Mouse (Mus musculus): ENCODE data around the gene Med1.
"Not testable (repeated sequence)": the region's sequence is repeated elsewhere in the genome, so short reads cannot be mapped to it uniquely, and the experiment has no call there.

Med1 gene

GRCm38 (mm10) chr11:98192901-98193805 lies at the start of gene Med1:
Med1 (minus strand) TSS chr11:98193293.
- DNase-seq (ENCODE audit: low spot score) = peak; percentile 64

- no peak for DNase-seq (ENCODE audit: low spot score)
These were observed 45.9 kb upstream of the Med1 start for GRCm38 (mm10) chr11:98238995-98239394.

DNA sequence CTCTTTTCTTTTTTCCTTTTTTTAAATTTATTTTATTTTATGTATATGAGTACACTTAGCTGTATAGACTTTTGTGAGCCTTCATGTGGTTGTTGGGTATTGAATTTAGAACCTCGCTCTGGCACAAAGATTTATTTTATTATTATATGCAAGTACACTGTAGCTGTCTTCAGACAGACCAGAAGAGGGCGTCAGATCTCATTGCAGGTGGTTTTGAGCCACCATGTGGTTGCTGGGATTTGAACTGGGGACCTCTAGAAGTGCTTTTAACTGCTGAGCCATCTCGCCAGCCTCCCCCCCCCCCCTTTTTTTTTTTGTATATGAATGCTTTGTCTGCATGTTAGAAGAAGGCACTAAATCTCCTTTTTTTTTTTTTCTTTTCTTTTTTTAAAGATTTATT lies 45.3 kb upstream of the Med1 start:
- no peak for DNase-seq (ENCODE audit: low spot score)

- DNase-seq (ENCODE audit: low spot score) = no peak
These were observed 33.3 kb upstream of the Med1 start for GRCm38 (mm10) chr11:98226349-98226748.

- DNase-seq (ENCODE audit: low spot score) = no peak
These were observed 20.2 kb upstream of the Med1 start for GRCm38 (mm10) chr11:98213311-98213710.

DNA sequence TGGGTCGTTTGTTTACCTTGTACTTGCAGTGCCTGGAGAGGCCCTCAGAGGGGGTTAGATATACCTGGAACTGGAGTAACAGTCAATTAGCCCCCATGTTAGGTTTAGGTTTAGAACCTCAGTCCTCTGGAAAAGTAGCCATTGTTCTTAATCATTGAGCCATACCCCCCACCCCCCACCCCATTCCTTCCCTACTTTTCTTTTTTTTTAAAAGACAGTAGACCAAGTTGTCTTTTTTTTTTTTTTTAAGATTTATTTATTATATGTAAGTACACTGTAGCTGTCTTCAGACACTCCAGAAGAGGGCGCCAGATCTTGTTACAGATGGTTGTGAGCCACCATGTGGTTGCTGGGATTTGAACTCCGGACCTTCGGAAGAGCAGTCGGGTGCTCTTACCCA lies 16.6 kb upstream of the Med1 start:
- not testable (repeated sequence) for DNase-seq (ENCODE audit: low spot score)

GRCm38 (mm10) chr11:98206281-98206680 lies 13.2 kb upstream of the Med1 start:
- DNase-seq (ENCODE audit: low spot score) = not testable (repeated sequence)

- no peak for DNase-seq (ENCODE audit: low spot score)
These were observed 12.4 kb upstream of the Med1 start for GRCm38 (mm10) chr11:98205463-98205862.

DNA sequence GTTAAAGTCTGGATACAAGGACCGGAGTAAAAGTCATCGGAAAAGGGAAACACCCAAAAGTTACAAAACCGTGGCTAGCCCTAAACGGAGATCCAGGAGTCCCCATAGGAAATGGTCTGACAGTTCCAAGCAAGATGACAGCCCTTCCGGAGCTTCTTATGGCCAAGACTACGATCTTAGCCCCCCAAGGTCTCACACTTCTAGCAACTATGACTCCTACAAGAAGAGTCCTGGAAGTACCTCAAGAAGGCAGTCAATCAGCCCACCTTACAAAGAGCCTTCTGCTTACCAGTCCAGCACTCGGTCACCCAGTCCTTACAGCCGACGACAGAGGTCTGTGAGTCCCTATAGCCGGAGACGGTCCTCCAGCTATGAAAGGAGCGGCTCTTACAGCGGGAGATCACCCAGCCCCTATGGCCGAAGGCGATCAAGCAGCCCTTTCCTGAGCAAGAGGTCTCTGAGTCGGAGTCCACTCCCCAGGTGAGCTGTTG lies 10.9 kb upstream of the Med1 start:
- DNase-seq (ENCODE audit: low spot score) = peak; percentile 4

DNA sequence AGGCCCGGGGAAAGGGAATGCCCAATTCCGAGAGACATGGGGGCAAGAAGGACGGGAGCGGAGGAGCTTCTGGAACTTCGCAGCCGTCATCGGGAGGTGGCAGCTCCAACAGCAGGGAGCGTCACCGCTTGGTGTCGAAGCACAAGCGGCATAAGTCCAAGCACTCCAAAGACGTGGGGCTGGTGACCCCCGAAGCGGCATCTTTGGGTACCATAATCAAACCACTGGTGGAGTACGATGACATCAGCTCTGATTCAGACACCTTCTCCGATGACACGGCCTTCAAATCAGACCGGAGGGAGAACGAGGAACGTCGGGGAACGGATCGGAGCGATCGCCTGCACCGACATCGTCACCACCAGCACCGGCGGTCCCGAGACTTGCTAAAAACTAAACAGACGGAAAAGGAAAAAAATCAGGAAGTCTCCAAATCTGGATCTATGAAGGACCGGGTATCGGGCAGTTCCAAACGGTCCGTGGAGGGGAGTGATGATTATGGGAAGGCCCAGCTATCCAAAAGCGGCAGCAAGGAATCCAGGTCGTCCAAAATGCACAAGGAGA lies 10.3 kb upstream of the Med1 start:
- DNase-seq (ENCODE audit: low spot score) = no peak

- peak; percentile 84 for DNase-seq (ENCODE audit: low spot score)
These were observed 9.7 kb upstream of the Med1 start, which contains the start of gene Cdk12 for GRCm38 (mm10) chr11:98202641-98203350. Cdk12 (plus strand) TSS chr11:98203059.

DNA sequence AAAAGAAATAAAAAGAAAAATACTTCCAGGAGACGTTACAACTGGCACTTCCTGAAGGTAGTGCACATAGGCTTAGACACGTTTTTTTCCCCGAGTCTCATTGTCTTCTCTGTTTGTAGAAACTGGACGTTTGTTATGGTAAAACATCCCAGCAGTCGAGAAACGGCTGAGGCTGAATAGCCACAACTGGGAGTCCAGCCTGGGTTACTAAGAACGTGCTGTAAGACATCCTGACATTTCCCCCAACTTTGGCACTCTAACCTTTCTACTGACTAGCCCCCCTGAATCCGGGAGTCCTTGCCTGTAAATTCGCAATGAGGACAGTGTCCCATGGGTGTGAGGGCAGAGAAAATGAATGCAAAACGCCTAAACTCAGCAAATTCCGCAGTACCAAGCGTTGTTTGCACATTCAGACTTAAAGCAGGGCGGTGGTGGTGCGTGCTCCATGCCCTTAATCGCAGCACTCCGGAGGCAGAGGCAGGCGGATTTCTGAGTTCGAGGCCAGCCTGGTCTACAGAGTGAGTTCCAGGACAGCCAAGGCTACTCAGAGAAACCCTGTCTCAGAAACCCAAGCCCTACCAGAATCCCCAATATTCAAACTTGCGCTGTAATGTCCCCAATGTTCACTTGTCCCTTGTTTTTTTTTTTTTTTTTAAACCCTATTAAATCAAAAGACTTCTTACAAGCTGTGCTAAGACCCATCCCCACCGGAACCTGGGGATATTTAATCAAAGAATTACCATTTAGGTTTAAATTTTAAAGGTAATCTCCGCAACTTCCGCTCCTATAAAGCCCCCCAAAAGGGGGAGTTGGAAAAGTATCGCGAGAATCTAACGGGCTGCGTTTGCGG lies 8.9 kb upstream of the Med1 start:
- DNase-seq (ENCODE audit: low spot score) = peak; percentile 14

DNA sequence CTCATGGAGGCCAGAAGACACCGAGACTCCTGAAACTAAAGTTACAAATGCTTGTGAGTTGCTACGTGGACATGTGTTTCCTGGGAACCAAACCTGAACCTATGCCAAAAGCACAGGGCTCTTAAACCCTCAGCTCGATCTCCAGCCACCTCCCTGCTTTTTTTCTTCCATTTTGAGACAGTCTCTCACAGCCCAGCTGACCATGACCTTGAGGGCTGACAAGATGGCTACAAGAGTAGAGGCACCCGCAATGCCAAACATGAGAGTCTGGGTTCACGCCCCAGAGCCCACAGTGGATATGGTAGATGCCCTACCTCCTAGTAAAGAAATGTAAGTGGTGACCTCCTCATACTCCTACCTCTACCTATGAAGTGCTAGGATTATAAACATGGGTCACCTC lies 2.3 kb downstream of the Med1 start:
- no peak for DNase-seq (ENCODE audit: low spot score)

DNA sequence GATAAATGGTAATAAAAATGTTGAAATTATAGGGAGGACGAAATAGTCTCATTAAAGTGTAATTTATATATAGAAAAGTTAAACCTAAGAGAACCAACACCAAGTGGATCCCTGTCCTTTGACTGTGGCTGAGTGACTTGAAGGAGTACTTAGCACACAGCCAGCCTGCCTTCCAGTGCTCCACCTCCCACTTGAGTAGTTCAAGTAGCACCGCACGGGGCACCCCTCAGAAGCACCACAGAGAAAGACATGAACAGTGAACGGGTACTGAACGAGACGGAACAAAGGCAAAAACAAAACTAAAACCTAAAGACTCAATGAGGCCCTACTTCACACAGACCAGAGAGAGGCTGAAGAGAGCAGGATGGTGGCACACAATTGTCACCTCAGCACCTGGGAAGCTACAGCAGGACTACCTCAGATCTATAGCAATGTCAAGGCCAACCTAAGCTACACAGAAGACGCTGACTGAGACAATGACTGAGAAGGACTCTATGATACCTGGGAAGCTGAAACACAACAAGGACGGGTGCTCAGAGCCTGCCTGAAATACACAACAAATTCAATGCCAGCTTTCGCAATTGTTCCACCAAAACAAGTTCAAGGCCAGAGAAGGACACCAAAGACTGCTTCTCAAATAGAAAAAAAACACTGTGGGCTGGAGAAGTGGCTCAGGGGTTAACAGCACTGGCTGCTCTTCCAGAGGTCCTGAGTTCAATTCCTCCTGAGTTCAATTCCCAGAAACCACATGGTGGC lies 5.3 kb downstream of the Med1 start:
- DNase-seq (ENCODE audit: low spot score) = no peak

- not testable (repeated sequence) for DNase-seq (ENCODE audit: low spot score)
These were observed 10.9 kb downstream of the Med1 start for GRCm38 (mm10) chr11:98182149-98182548.

DNA sequence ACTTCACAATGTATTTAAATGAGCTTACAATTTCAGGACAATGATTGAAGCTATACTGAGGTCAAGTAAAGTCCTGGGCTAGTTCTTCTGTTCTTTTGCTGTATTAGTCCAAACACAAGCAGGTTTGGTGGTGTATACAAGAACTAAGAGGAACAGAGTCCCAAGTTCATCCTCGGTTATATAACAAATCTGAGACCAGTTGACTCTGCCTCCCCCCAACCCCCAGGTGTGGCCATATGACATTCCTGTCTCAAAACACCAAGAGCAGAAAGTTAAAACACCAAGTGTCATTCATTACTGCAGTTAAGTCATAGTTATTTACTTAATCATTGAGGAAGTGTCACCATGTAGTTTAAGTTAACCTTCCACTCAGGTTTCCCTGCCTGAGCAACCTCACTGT lies 24.7 kb downstream of the Med1 start:
- no peak for DNase-seq (ENCODE audit: low spot score)

DNA sequence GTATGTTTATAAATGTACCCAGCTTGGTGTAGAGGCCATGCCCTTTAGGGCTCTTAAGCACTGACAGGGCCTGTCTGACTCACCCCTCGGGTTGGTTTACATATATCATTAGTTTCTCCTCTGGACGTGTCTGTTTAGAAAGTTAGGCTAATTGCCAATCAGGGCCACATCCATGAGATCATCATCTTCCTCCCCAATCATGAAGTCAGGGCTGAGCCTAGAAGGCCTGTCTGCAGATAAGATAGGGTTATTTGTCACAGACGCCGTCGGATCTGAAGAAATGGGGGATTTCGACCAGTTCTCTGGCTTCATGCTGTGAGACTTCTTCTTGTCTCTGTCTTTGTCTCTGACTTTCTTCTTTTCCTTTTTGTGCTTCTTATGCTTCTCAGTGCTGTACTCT lies 38.0 kb downstream of the Med1 start:
- DNase-seq (ENCODE audit: low spot score) = no peak

DNA sequence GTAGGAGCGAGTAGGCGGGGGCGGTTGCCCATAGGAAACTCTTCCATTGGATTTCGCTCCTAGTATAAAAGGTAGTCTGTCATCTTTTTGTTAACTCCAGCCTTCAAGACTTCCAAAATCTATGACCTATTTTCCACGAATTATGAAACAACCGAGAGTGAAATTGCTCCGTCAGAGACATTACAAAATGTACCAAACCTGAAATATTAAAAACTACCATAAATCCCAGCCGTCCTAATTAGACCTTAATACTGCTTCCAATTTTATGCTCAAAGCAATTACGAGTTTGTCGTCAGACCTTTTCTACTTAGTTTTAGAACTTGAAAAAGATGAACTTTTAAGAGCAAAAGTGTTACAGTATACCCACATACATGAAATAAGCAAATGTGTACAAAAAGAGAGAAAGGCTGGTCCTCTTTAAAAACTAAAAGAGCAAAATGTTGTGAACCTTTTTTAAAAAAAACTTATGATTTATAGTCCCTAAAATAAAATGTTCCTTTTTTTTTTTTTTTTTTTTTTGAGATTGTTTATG lies 42.4 kb downstream of the Med1 start:
- no peak for DNase-seq (ENCODE audit: low spot score)

GRCm38 (mm10) chr11:98149786-98150624 lies 43.1 kb downstream of the Med1 start, which contains the start of gene Fbxl20:
Fbxl20 (minus strand) TSS chr11:98150403.
- DNase-seq (ENCODE audit: low spot score) = peak; percentile 67

- DNase-seq (ENCODE audit: low spot score) = peak; percentile 96
These were observed 43.8 kb downstream of the Med1 start for GRCm38 (mm10) chr11:98149304-98149750.
